Mouse (Mus musculus): ENCODE measurements around the gene Bmper. TPM values are rescaled to one million over a fixed set of nuclear protein-coding genes. Genes with fewer than 3 reads are reported as not detected.

Bmper gene
- total RNA-seq, 2 experiments from 2014 or later = 3.6 to 5.1 TPM

DNA sequence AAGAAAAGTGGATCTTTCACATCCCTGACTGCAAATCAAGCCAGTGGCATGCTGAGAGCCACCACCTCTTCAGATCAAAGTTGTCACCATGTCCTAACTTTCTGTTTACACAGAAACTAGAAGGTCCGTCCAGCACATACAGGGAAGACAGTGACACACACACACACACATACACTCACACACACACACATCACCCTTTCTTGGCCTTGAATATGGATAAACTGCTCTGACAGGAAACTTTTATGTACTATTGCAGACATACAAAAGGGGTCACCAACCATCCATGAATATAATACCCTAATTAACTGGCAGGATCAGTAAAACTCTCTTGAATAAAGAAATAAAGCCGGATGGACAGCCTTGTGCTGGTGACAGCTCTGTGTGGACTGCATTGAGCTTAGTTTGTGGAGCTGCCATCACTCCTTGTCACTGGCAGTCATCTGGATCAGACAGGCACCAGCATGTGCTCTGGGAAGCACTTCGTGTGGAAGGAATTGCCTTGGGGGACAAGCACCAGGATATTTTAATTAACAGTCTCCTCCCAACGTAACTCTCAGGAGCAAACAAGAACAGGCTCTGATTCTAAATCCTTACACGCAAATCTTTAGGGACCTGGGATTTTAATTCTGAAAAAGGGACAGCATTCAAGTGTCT, 264.0 kb downstream of the Bmper start:
- intact Hi-C loops (cut with DNase I) = no loop called here
- no peak for DNase-seq (ENCODE audit: low spot score)

DNA sequence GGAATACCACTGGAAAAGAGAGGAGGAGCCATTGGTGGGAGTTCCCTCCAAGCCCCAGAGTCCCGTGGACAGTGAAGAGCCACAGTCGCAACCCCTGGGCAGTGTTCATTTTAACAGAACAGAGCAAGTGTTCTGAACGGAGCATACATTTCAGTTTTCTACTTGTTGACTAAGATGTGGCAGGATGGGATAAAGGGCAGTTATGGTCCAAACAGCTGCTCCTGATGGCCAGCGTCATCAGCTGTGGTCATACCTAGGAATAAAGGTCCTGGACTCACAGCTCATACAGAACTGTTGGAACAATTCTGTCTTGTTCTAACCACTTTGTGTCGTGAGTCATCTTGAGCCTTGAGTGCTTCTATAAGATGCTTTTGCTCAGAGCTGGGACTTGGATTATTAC, 265.4 kb downstream of the Bmper start:
- intact Hi-C loops (cut with DNase I) = no loop called here
- no peak for DNase-seq (ENCODE audit: low spot score)

- DNase-seq (ENCODE audit: low spot score) = no peak
- intact Hi-C loops (cut with DNase I) = no loop called here
Observed at GRCm38 (mm10) chr9:23495400-23495799, 272.5 kb downstream of the Bmper start.

GRCm38 (mm10) chr9:23497626-23498025, 274.8 kb downstream of the Bmper start:
- intact Hi-C loops (cut with DNase I) = no loop called here

GRCm38 (mm10) chr9:23533870-23534269, 311.0 kb downstream of the Bmper start:
- intact Hi-C loops (cut with DNase I) = no loop called here
- DNase-seq (ENCODE audit: low spot score) = no peak

More at GRCm38 (mm10) chr9:23497626-23498025, 274.8 kb downstream of the Bmper start:
- DNase-seq (ENCODE audit: low spot score) = no peak
